Mouse (Mus musculus) erythroblast, embryonic 14.5 days (primary cell): ENCODE results near the gene Adam17.

ENCODE experiments used
- GATA1 ChIP-seq: IDR thresholded peaks from 2 replicates; pipeline ENCODE4 v1.6.1; 2012; ENCODE audit warnings: low read length, inconsistent platforms, mixed read lengths
- TAL1 ChIP-seq: IDR thresholded peaks from 3 replicates; pipeline ENCODE4 v1.6.1; 2012; ENCODE audit warnings: low read length, inconsistent platforms, mixed read lengths

- TF ChIP-seq GATA1 (no peak), TAL1 (no peak)
Observed at GRCm38 (mm10) chr12:21274446-21274845, 99.0 kb downstream of the Adam17 start.
